Mouse (Mus musculus) left cerebral cortex, postnatal 14 days (tissue): ENCODE measurements at regions not wholly inside any gene's neighbourhood (a gene's known extent, or its start where the extent isn't known, plus 50 kb on each side); places are given as distances from the start of the nearest gene placed in this dataset.
A peak's percentile ranks its signal among the peaks of the same experiment; 100 is the strongest.

Experiments used
- DNase-seq, 2 experiments: peaks; one replicate each; pipeline ENCODE4 v3.0.0; 2021 to 2022; ENCODE audit warnings: low spot score in 2 of 2, mixed read lengths in 1 of 2
- intact Hi-C: fragments of 180-260 bp; cut with DNase I; formaldehyde crosslinking; loops from one replicate; pipeline ENCODE4 v1.15.1; 2025

DNA sequence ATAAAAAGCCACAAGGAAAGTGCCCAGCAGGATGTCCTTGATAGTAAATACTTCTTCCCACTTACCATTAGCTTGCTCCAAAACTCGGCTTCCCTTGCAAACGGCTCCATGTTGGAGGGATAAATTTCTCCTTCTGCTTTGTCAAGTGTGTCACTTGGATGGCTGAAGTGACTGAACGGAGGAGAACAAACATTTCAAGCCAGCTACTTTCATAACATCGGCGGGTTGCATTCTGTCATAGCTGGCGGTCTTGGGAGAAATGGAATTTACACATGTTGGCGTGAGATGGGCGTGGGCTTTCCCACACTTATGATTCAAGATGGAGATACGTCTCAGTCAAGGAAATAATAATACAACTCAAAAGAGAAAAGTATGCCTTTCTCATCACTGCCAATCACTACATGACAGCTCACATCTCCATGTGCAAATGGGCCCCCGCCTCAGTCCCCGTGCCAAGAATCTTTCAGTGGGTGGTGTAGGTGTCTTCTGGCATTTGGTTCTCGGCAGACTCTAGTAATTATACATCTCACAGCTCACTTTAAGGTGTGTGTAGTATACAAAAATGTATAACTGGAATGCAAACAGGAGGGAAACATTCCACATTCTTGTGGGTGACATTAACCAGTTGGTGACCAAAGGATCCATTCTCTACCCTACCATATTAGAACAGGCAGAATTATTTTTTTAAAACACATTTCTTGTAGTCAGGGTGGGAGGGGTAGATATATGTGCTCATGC is 141.4 kb upstream of the Sash1 start:
- intact Hi-C loops = no loop called here
- DNase-seq = peak; percentile 30 to 36

DNA sequence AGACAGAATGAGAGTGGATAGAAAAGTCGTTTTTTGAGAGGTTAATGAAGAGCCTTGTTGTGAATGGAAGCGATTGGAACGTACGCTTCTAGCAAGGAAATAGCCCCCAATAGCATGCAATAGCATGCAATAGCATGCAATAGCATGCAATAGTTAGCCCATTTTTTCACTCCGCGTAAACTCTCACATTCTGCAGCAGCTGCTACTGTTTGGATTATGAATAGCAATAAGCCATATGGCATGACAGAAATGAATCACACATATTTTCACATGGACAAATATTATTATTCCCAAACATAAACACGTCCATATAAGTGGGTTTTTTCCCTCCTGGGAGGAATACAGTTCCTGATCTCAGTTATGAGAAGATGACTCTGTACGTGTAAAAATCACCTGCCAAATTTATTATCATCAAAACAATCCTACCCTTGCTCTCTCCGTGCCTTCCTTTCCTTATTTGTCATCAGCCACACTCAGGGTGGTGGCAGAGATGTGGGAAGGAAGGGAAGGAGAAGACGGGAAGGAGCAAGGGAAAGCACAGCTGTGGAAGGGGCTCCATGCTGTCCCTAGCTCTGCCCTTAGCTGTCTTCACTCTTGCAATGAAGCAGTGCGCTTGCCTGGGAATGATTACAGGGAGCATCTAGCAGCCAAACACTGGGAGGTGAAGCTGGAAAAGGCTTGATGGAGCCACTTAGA is 129.1 kb upstream of the Sash1 start:
- intact Hi-C loops = loop anchor here (5.0 kb wide), 1 partner anchor 662 kb away; the partner anchor contains the start of gene Samd5
- peak in 1 of 2 experiments; percentile 16 for DNase-seq

DNA sequence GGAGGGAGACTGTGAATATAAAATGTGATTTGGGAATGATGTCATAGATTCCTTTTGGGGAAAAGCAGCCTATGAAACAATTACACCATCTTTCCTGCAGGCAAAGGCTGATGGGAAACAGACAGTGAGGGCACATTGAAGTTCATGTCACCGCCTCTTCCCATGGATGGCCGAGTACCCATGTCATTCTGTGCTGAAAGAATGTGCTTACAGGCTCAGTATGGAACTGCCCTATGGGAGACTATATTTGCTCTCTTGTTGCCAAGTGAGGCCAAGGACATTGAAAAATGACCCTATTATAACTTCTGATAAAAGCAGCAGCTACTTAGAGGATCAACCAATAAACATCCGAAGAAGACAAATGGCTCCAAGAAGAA is 127.7 kb upstream of the Sash1 start:
- no peak for DNase-seq

DNA sequence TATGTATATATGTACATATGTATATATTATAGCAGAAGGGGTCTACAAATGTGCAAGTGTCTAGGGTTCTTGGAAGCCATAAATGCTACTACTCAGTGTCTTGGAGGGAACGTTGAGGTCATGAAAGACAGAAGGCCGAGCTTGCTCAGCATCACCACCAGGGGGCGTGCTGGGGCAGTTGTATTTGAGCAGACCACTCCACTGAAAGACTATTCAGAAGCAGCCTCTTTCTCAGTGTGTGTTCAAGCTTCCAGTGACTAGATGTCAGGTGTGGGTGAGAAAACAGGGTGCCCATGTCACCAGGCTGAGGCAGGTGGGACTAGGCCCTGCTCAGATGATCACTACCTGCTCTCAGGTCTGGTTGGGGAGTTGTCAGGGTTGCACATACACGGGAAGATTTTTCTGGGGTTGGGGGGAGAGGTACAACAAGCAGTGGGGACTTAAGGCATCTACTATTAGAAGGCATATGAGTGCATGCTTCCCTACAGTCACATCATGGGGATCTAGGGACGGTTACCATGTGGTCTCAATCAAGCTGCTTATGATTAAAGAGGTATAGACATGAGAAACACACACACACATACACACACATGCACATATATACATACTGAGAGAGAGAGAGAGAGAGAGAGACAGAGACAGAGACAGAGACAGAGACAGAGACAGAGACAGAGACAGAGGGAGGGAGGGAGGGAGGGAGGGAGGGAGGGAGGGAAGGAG is 127.1 kb upstream of the Sash1 start:
- intact Hi-C loops = loop anchor here (5.0 kb wide), 1 partner anchor 664 kb away; the partner anchor contains the start of gene Samd5
- DNase-seq = peak; percentile 68 to 74

More for the DNA sequence above, 127.7 kb upstream of the Sash1 start:
- intact Hi-C loops = loop anchor here (5.0 kb wide), 1 partner anchor 664 kb away; the partner anchor contains the start of gene Samd5

DNA sequence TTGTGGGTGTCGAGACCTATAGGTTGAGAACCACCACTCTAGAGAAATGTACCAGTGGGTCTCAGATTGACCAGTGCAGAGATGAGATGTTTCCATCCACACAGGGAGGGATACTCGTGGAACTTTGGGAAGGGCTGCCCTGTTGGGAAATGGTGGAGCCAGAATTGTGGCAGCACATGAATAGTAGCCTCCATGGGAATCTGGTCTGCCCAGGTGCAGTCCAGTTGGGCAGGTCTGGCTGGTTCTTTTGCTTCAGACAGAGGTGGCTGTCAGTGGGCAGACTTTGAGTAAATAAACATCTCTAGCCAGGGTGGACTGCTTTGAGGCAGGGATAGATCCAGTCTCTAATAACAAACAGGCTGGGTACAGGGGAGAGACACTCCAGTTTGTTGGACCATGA is 126.0 kb upstream of the Sash1 start:
- DNase-seq = no peak
- intact Hi-C loops = loop anchor here (5.0 kb wide), 1 partner anchor 665 kb away; the partner anchor contains the start of gene Samd5

DNA sequence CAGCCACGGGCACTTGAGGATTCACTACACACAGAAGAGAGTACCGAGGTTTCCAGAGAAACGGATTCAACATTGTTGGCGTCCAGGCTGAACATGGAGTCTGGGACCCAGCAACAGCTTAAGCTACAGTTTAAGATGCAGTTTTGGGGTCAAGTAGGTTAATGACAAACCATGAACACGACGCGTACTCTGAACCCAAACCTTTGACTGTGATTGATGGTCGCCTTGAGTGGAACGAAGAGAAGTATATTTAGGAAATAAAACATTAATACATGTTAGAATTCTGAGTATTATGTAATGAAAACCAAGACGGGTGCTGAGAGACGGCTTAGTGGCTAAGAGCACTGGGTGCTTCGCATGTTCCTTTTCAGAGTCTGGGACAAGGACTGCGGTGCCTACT is 124.3 kb upstream of the Sash1 start:
- no peak for DNase-seq
- intact Hi-C loops = loop anchor here (5.0 kb wide), 1 partner anchor 667 kb away; the partner anchor contains the start of gene Samd5

DNA sequence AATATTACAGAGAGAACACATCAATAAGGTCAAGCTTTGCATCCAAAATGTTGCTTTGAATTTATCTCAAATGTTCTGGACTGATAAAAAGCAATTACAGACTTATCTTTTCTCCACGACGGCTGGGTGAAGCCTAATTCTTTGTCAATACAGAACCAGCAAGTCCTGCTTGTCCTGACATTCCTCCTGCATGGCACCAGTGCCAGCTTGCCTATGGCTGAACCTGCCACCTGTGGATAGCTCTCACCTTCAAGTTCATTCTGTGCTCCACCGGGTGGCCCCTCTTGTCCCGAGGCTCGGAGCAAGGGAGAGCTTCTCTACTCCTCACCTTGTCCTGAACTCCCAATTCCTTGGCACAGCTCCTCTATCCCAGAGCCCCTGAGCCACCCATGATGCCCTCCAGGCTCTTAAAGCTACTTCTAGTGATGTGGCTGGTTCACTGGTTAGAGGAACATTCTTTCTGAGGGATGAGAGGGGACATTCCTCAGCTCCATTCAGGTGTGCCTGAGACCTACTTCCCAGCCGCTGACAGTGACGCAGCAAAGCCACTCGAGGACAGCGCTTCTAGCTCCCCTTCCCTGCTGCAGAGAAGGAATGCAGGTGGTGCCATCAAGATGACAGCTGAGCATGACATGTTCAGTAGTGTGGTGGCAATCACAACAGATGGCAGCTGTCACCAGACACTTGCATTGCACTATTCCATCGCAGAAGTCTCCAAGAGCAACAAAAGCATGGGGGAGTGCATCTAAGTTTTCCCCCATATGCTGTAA is 119.5 kb upstream of the Sash1 start:
- peak; percentile 22 to 41 for DNase-seq

DNA sequence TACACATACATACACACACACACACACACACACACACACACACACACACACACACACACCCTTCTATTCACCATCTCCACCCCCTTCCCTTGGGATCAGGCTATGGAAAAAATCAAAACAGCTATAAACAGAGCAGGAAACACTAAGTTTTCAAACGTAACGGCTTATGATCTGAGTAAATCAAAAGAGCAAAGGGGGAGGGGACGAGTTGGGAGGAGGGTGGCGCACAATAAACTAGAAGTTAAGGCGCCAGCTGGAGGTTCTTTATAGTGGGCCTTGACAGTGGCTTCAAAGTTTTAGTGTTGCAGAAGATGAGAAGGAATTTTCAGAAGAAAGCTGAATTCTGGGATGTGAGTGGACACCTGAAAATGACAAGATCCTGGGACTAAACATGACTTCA is 116.4 kb upstream of the Sash1 start:
- DNase-seq = no peak
- intact Hi-C loops = no loop called here

More for the DNA sequence above, 119.5 kb upstream of the Sash1 start:
- intact Hi-C loops = no loop called here

DNA sequence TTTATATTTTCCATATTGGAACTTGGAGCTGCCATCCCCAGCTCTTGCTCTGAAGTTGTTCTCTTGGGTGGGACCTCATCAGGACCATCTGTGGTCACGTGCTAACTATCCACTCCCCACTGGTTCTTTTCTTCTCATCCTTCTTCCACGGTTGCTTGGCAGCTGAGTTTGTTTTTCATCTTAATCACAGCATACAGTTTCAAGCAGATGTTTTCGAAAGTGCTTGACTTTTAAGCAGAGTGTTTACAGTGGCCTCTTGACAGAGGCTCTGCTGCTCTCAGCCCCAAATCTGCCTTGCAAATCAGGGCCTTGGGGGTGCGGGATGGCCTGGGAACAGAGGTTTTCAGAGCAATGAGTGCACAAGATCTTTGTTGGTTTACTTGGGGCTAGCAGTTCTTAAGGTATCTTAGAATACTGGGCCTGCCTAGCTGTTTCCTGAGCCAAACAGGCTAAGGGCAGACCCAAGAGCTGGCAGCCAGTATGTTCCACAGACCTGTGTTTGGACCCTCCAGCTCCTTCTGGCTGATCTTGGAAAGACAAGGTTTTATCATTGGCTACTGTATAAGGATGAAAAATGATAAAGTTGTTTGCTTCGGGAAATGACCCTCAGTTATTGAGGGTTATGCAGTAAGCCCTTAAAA is 113.0 kb upstream of the Sash1 start:
- intact Hi-C loops = no loop called here
- DNase-seq = no peak

DNA sequence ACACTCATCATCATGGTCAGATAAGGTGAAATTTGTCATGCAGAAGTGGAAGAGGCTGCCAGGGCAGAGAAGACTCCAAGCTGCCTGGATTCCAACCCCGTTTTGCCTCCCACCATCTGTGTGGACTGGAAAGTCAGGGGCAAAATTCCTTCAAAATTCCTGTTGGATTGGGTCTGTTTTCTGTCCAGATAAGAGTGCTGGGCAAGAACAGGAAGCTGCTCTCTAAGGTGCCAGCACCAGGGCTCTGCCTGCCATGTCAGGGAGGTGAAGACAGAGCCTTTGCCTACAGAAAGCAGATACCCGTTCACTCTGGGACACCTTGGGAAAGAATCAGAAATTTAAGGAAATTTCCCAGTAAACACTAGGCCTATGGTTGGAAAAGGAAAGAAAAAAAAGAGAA is 112.5 kb upstream of the Sash1 start:
- DNase-seq = no peak
- intact Hi-C loops = no loop called here

DNA sequence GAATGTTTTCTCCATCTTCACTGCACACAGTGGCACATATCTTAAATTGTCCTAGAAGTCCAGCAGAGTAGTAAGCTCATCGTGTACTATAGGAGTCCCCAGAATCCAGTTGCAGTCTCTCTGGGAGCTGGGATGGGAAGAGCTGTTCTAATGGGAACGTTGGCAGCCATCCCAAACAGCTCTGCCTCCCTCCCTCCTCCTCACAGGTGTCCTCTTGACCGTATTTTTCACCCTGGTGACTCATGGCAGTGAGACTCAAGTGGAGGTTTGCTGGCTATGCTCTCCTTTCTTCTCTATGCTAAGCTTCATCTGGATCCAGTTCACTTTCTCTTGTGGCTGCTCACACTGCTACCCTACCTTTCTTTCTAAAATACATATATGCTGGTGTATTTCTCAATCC is 109.2 kb upstream of the Sash1 start:
- intact Hi-C loops = no loop called here
- DNase-seq = no peak

DNA sequence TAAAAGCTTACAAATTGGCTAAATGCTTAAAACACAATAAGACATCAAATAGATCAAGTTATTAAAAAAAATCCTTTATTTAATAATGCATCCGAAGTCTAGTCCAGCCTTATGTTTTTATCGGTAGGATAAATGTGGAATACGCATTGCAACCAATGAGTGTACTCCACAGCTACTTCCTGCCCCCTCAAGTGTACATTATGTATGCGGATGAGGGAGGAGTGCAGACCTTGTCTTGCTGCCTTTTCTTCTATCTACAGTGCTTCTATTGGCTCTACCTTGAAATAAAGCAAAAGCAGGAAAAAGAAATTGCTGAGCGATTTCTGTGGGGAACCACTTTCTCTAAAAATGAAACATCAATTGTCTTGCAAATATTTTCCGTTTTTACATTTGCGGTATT is 100.5 kb upstream of the Sash1 start:
- no peak for DNase-seq
- intact Hi-C loops = no loop called here

DNA sequence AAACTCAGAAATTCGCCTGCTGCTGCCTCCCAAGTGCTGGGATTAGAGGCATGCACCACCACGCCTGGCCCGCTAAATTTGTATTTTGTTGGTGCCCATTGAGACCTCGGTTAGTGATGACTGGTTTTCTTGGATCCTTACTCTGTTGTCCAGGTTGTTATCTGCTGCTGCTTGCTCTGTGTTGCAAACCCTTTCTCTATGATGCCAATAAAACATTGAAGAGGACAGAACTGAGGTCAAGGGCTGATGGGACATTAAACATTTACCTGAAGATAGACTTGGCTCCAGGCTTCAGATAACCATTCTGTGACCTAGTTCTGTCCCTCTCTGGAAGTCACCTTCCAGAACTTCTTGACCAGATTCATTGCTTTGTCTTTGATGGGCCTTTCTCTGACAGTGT is 97.5 kb upstream of the Sash1 start:
- intact Hi-C loops = no loop called here
- DNase-seq = no peak

DNA sequence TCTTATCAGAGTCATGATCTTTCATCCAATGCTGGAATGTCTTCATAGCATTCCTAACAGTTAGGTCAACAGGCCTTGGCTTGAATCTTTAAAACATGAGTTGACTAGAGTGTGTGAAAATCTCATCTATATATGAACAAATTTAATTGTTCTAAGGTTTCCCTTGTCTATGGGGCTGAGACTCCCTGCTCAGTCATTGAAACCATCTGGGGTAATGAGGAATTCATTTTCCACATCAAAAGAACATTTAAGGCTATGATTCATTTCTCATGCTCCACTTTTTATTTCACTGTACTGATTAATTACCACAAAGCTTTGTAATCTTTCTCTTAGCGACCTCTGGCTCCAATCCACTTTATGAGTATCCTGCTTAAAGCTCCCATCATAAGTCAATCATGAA is 94.7 kb upstream of the Sash1 start:
- DNase-seq = no peak
- intact Hi-C loops = no loop called here

DNA sequence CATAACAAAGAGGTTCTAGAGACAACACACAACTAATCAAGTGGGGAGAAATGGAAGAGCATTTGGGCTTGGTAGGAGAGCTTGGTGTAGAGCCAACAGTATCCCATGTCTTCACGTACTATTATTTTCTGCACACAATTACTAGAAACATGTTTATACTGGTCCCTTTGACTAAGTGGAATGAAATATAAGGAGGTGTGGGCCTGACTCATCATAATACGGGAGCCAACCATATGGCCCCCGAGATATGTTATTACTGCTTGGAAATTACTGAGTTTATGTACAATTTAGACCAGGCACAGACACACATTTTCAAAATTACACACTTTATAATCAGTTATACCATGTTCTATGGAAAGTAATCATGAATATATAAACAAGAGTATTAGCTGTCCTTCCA is 92.7 kb upstream of the Sash1 start:
- DNase-seq = no peak
- intact Hi-C loops = no loop called here

DNA sequence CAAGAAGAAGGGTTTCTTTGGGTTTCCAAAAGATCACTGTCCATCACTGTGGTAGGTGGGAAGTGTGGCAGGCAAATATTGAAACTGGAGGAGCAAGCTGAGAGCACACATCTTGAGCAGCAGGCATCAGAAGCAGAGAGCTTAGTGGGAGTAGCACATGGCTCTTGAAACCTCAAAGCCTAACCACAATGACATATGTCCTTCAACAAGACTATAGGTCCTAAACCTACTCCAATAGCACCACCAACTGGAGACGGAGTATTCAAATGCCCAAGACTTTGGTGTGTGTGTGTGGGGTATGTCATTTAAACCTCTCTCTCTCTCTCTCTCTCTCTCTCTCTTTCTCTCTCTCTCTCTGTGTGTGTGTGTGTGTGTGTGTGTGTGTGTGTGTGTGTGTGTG is 88.1 kb upstream of the Sash1 start:
- intact Hi-C loops = no loop called here

DNA sequence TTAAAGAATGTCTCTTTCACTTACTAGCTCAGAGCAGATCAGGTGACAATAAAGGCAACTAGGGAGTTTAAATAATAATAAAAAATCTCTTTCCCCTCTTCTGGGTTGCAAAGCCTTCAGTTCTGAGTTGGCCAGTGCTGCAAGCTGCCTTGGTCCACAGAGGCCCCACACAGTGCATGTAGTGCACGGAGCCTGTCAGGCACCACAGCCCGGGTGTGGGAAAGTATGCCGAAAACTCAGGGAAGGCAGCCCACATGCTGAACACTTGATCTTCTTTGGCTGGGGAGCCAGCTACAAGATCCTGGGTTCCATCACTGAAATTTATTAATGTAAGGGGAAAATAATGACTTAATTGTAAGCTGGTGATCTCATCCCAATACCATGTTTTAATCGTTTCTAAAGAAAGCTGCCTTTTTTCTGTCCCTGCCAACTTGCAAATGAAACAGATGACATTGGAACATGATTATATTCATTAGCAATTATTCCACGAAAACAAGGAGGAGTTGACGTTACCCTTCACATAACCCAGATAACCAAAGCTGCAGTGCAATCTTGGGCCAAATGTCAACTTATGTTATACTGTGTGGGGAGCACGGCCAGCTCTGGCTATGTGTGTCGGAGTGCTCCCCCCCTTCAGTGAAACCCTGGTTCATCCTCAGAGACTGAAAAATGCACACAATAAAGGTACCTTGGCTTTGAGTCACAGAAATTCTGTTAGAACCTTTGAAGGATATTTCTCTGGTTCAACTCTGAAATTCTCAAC is 87.1 kb upstream of the Sash1 start:
- DNase-seq = no peak
- intact Hi-C loops = no loop called here

More for the DNA sequence above, 88.1 kb upstream of the Sash1 start:
- DNase-seq = no peak

DNA sequence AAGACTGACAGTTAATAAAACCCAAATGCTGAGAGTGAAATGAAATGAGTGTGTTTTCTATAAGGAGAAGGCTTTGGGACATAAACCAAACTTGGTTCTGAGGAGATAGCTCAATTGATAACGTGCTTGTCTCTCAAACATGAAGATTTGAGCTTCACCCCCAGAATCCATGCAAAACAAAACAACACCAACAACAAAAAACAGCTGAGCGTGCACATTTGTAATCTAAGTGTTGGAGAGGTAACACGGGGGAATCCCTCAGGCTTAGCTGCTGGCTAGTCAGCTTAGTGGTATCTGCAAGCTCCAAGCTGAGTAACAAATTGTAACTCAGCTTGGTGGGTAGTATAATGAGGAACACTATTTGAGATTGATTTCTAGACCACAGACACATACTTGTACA is 84.9 kb upstream of the Sash1 start:
- intact Hi-C loops = no loop called here

More for the DNA sequence above, 84.9 kb upstream of the Sash1 start:
- DNase-seq = no peak
